ENCODE assay signal across 19 mouse cellular contexts in genomic region chr2:174627021-174627420, GRCm38 (mm10). TPM values are rescaled to one million over a fixed set of nuclear protein-coding genes. Genes with fewer than 3 reads are reported as not detected.
"Had no signal": no experiment of that assay in that cellular context is flagged by ENCODE, and none has a peak within 500 bp of the region (broad histone marks: within the 10 kb centered on the region; RNA-seq: fewer than 3 reads in every experiment).

No protein-coding gene starts in this region.

- H3K9me3 ChIP-seq: liver, embryonic 13.5 days; liver, embryonic 15.5 days; megakaryocyte, embryonic 14.5 days; midbrain, embryonic 13.5 days; midbrain, embryonic 15.5 days; neural tube, embryonic 12.5 days; stomach, embryonic 15.5 days had no signal

- H3K27ac ChIP-seq: liver, embryonic 13.5 days; liver, embryonic 15.5 days; macrophage; midbrain, embryonic 13.5 days; midbrain, embryonic 15.5 days; neural tube, embryonic 12.5 days; stomach, embryonic 15.5 days; stomach, postnatal 0 days had no signal

- H3K4me2 ChIP-seq: liver, embryonic 11.5 days; liver, embryonic 13.5 days; liver, embryonic 15.5 days; midbrain, embryonic 11.5 days; midbrain, embryonic 13.5 days; midbrain, embryonic 15.5 days; neural tube, embryonic 12.5 days; stomach, embryonic 15.5 days had no signal

- DNase-seq: liver, embryonic 13.5 days; liver, postnatal 0 days; lung, adult 2 months; lung, postnatal 10 days; lung, postnatal 36 days; right cerebral cortex, postnatal 14 days had no signal

- H3K9ac ChIP-seq: liver, embryonic 13.5 days; liver, embryonic 15.5 days; liver, postnatal 0 days; midbrain, embryonic 13.5 days; midbrain, embryonic 15.5 days; neural tube, embryonic 12.5 days; stomach, embryonic 15.5 days had no signal

- H3K27me3 ChIP-seq: liver, embryonic 13.5 days; liver, embryonic 15.5 days; midbrain, embryonic 13.5 days; midbrain, embryonic 15.5 days; neural tube, embryonic 12.5 days; stomach, embryonic 15.5 days had no signal

- ATAC-seq: liver, postnatal 0 days; midbrain, embryonic 13.5 days; midbrain, embryonic 15.5 days had no signal

- H3K4me3 ChIP-seq: liver, embryonic 13.5 days; liver, embryonic 15.5 days; megakaryocyte, embryonic 14.5 days; midbrain, embryonic 13.5 days; midbrain, embryonic 15.5 days; neural tube, embryonic 12.5 days; stomach, embryonic 15.5 days had no signal

- H3K4me1 ChIP-seq: midbrain, embryonic 15.5 days; neural tube, embryonic 12.5 days; stomach, embryonic 15.5 days had no signal

- H3K36me3 ChIP-seq: liver, embryonic 13.5 days; liver, embryonic 15.5 days; midbrain, embryonic 13.5 days; midbrain, embryonic 15.5 days; neural tube, embryonic 12.5 days; stomach, embryonic 15.5 days had no signal

RNA-seq across cellular contexts. Expression of gene Zfp831, which starts 16.3 kb away (rescaled TPM):
- polyA plus RNA-seq: liver, embryonic 11.5 days; lung, embryonic 16.5 days; midbrain, embryonic 15.5 days; midbrain, postnatal 0 days; neural tube, embryonic 12.5 days; neural tube, embryonic 14.5 days; stomach, postnatal 0 days had no signal
